Mouse (Mus musculus) midbrain, embryonic 10.5 days (tissue): ENCODE measurements around the gene Kxd1. TPM values are rescaled to one million over a fixed set of nuclear protein-coding genes. Genes with fewer than 3 reads are reported as not detected.

Experiments
- DNase-seq: peaks from one replicate; pipeline ENCODE4 v3.0.0-alpha.2; 2017; ENCODE audit warnings: low spot score
- H3K27ac ChIP-seq: fragments of 300-500 bp; sonication (generic); replicated peaks from 2 replicates; pipeline ENCODE4 v1.5.1; 2016; ENCODE audit warnings: mild to moderate bottlenecking
- H3K27me3 ChIP-seq: fragments of 300-500 bp; sonication (generic); 2 replicates; pipeline ENCODE4 v1.6.1; 2016; ENCODE audit warnings: low read depth, mild to moderate bottlenecking; ENCODE audit not compliant: poor library complexity, severe bottlenecking
- H3K36me3 ChIP-seq: fragments of 300-500 bp; sonication (generic); 2 replicates; pipeline ENCODE4 v1.6.1; 2016; ENCODE audit warnings: mild to moderate bottlenecking, moderate library complexity
- H3K4me1 ChIP-seq: fragments of 300-500 bp; sonication (generic); 2 replicates; pipeline ENCODE4 v1.6.1; 2016
- H3K4me3 ChIP-seq: fragments of 300-500 bp; sonication (generic); 2 replicates; pipeline ENCODE4 v1.5.1; 2016; ENCODE audit warnings: mild to moderate bottlenecking, moderate library complexity
- H3K9me3 ChIP-seq: fragments of 300-500 bp; sonication (generic); replicated peaks from 2 replicates; pipeline ENCODE4 v1.6.1; 2016; ENCODE audit warnings: mild to moderate bottlenecking
- WGBS: fragments of 180-500 bp; shearing (Covaris S2); methylation state at CpG from one replicate; pipeline ENCODE4 v1.1.7; 2016; 5-methylcytosine and 5-hydroxymethylcytosine counted together
- polyA plus RNA-seq: library from polyadenylated mRNA; unstranded; fragments of >200 nt; fragmentation: Nextera tagmentation; extraction: Ambion mirVana; gene quantifications from 2 replicates; pipeline ENCODE4 v1.2.1, GENCODE M21; 2016

The Kxd1 gene
- polyA plus RNA-seq, 1 experiment from 2014 or later, result 56.5 TPM

- H3K9me3 ChIP-seq, result no peaks in the 10 kb centered on the region; the same call in 1 of the 2 replicates
- H3K27ac ChIP-seq, result no peak overlapping the region
- DNase-seq, result no peak
- H3K4me1 ChIP-seq, result peaks cover 32% of the 10 kb centered on the region
- peaks cover 23% of the 10 kb centered on the region for H3K36me3 ChIP-seq
- WGBS, result 91% methylated on average over 6 of the region's 6 CpGs
- no peaks in the 10 kb centered on the region for H3K27me3 ChIP-seq
- no peak overlapping the region for H3K4me3 ChIP-seq
Observed at GRCm38 (mm10) chr8:70464162-70464561, 63.6 kb downstream of the Kxd1 start.

- no peak overlapping the region for H3K27ac ChIP-seq
- H3K4me1 ChIP-seq, result peaks cover 26% of the 10 kb centered on the region
- 88% methylated on average over 4 of the region's 4 CpGs for WGBS
- no peaks in the 10 kb centered on the region for H3K27me3 ChIP-seq
- H3K9me3 ChIP-seq, result no peaks in the 10 kb centered on the region; the same call in 1 of the 2 replicates
- H3K36me3 ChIP-seq, result peaks cover 23% of the 10 kb centered on the region
- no peak for DNase-seq
- H3K4me3 ChIP-seq, result no peak overlapping the region
Observed at GRCm38 (mm10) chr8:70463306-70463705, 64.5 kb downstream of the Kxd1 start.

GRCm38 (mm10) chr8:70462516-70462813 lies 65.3 kb downstream of the Kxd1 start:
- Histone ChIP-seq H3K27me3 (no peaks in the 10 kb centered on the region), H3K4me3 (no peak overlapping the region), H3K4me1 (peaks cover 20% of the 10 kb centered on the region), H3K36me3 (peaks cover 23% of the 10 kb centered on the region), H3K27ac (no peak overlapping the region), H3K9me3 (no peaks in the 10 kb centered on the region; the same call in 1 of the 2 replicates)
- 93% methylated on average over 8 of the region's 8 CpGs for WGBS
- no peak for DNase-seq

- WGBS, result 91% methylated on average over 16 of the region's 16 CpGs
- no peak overlapping the region for H3K4me3 ChIP-seq
- H3K36me3 ChIP-seq, result peaks cover 19% of the 10 kb centered on the region
- H3K27ac ChIP-seq, result no peak overlapping the region
- DNase-seq, result no peak
- H3K27me3 ChIP-seq, result no peaks in the 10 kb centered on the region
- H3K9me3 ChIP-seq, result no peaks in the 10 kb centered on the region; the same call in 1 of the 2 replicates
- H3K4me1 ChIP-seq, result peaks cover 15% of the 10 kb centered on the region
Observed at GRCm38 (mm10) chr8:70461765-70462515, 65.8 kb downstream of the Kxd1 start.

- no peak for DNase-seq
- no peak overlapping the region for H3K27ac ChIP-seq
- H3K27me3 ChIP-seq, result no peaks in the 10 kb centered on the region
- peaks cover 7% of the 10 kb centered on the region for H3K4me1 ChIP-seq
- H3K36me3 ChIP-seq, result peaks cover 12% of the 10 kb centered on the region; the same call in 1 of the 2 replicates
- H3K9me3 ChIP-seq, result no peaks in the 10 kb centered on the region; the same call in 1 of the 2 replicates
- no peak overlapping the region for H3K4me3 ChIP-seq
- 84% methylated on average over 9 of the region's 9 CpGs for WGBS
Observed at GRCm38 (mm10) chr8:70460606-70461005, 67.2 kb downstream of the Kxd1 start.

- WGBS, result 95% methylated on average over 5 of the region's 5 CpGs
- Histone ChIP-seq H3K36me3 (peaks cover 12% of the 10 kb centered on the region; the same call in 1 of the 2 replicates), H3K4me1 (peaks cover 7% of the 10 kb centered on the region), H3K4me3 (no peak overlapping the region), H3K27me3 (no peaks in the 10 kb centered on the region), H3K27ac (no peak overlapping the region), H3K9me3 (no peaks in the 10 kb centered on the region; the same call in 1 of the 2 replicates)
- DNase-seq, result no peak
Observed at GRCm38 (mm10) chr8:70460199-70460598, 67.6 kb downstream of the Kxd1 start.

GRCm38 (mm10) chr8:70459636-70460035 lies 68.1 kb downstream of the Kxd1 start:
- Histone ChIP-seq H3K36me3 (peaks cover 12% of the 10 kb centered on the region; the same call in 1 of the 2 replicates), H3K9me3 (no peaks in the 10 kb centered on the region; the same call in 1 of the 2 replicates), H3K27me3 (no peaks in the 10 kb centered on the region), H3K27ac (no peak overlapping the region), H3K4me3 (no peak overlapping the region), H3K4me1 (peaks cover 7% of the 10 kb centered on the region)
- 95% methylated on average over 2 of the region's 2 CpGs for WGBS
- DNase-seq, result no peak

- H3K36me3 ChIP-seq, result peaks cover 12% of the 10 kb centered on the region; the same call in 1 of the 2 replicates
- WGBS, result 84% methylated on average over 3 of the region's 3 CpGs
- H3K9me3 ChIP-seq, result no peaks in the 10 kb centered on the region; the same call in 1 of the 2 replicates
Observed at GRCm38 (mm10) chr8:70458462-70458861, 69.3 kb downstream of the Kxd1 start.

More at GRCm38 (mm10) chr8:70458462-70458861, 69.3 kb downstream of the Kxd1 start:
- peaks cover 4% of the 10 kb centered on the region for H3K4me1 ChIP-seq
- no peak overlapping the region for H3K4me3 ChIP-seq
- no peak overlapping the region for H3K27ac ChIP-seq
- H3K27me3 ChIP-seq, result peaks cover 2% of the 10 kb centered on the region
- DNase-seq, result no peak

Other genes starting within 250 kb of the Kxd1 start
- 102 and 111 TPM in 2 replicates for gene Homer3, start 245.1 kb downstream of the Kxd1 start, polyA plus RNA-seq
- 56.4 and 57.4 TPM in 2 replicates for gene Ddx49, start 225.5 kb downstream of the Kxd1 start, polyA plus RNA-seq
- gene Cope, start 225.4 kb downstream of the Kxd1 start, polyA plus RNA-seq, result 308 and 311 TPM in 2 replicates
- 4.6 and 5.3 TPM in 2 replicates for gene Cers1, start 212.2 kb downstream of the Kxd1 start, polyA plus RNA-seq
- 3.8 and 5.7 TPM in 2 replicates for gene Gdf1, start 198.1 kb downstream of the Kxd1 start, polyA plus RNA-seq
- gene Upf1, start 174.7 kb downstream of the Kxd1 start, polyA plus RNA-seq, result 16.8 and 19.1 TPM in 2 replicates
- 0.37 and 0.39 TPM in 2 replicates for gene Comp, start 154.4 kb downstream of the Kxd1 start, polyA plus RNA-seq
- gene Crtc1, start 88.4 kb downstream of the Kxd1 start, polyA plus RNA-seq, result 12.9 and 16.5 TPM in 2 replicates
- gene Klhl26, start 51.0 kb downstream of the Kxd1 start, polyA plus RNA-seq, result 16.9 and 20.7 TPM in 2 replicates
- gene Tmem59l, start 40.6 kb downstream of the Kxd1 start, polyA plus RNA-seq, result 7.9 and 8.3 TPM in 2 replicates
- 0.42 and 2.3 TPM in 2 replicates for gene Crlf1, start 34.8 kb downstream of the Kxd1 start, polyA plus RNA-seq
- 138 and 140 TPM in 2 replicates for gene Rex1bd, start 21.2 kb downstream of the Kxd1 start, polyA plus RNA-seq
- gene Uba52, start 17.2 kb downstream of the Kxd1 start, polyA plus RNA-seq, result 836 and 881 TPM in 2 replicates
- gene Fkbp8, start 232 bp downstream of the Kxd1 start, polyA plus RNA-seq, result 300 and 314 TPM in 2 replicates
- 18.0 and 22.7 TPM in 2 replicates for gene Ell, start 11.5 kb upstream of the Kxd1 start, polyA plus RNA-seq
- 126 and 137 TPM in 2 replicates for gene Isyna1, start 66.4 kb upstream of the Kxd1 start, polyA plus RNA-seq
- 73.3 and 78.8 TPM in 2 replicates for gene Ssbp4, start 80.9 kb upstream of the Kxd1 start, polyA plus RNA-seq
- 1.1 and 1.2 TPM in 2 replicates for gene Lrrc25, start 88.2 kb upstream of the Kxd1 start, polyA plus RNA-seq
- not detected in 2 replicates for gene Gdf15, start 104.5 kb upstream of the Kxd1 start, polyA plus RNA-seq
- 51.8 and 89.7 TPM in 2 replicates for gene Pgpep1, start 132.4 kb upstream of the Kxd1 start, polyA plus RNA-seq
- gene Lsm4, start 145.3 kb upstream of the Kxd1 start, polyA plus RNA-seq, result 315 and 355 TPM in 2 replicates
- 62.5 and 78.6 TPM in 2 replicates for gene Jund, start 171.0 kb upstream of the Kxd1 start, polyA plus RNA-seq
- not detected in 2 replicates for gene Iqcn, start 175.5 kb upstream of the Kxd1 start, polyA plus RNA-seq
- not detected in 2 replicates for gene Gm3336, start 190.6 kb upstream of the Kxd1 start, polyA plus RNA-seq
- gene Pde4c, start 195.8 kb upstream of the Kxd1 start, polyA plus RNA-seq, result 0.72 and 0.78 TPM in 2 replicates
- gene Rab3a, start 226.7 kb upstream of the Kxd1 start, polyA plus RNA-seq, result 17.2 and 40.7 TPM in 2 replicates
- gene Mpv17l2, start 233.0 kb upstream of the Kxd1 start, polyA plus RNA-seq, result 31.7 and 34.6 TPM in 2 replicates
- 66.2 and 66.6 TPM in 2 replicates for gene Pik3r2, start 248.8 kb upstream of the Kxd1 start, polyA plus RNA-seq